Mouse (Mus musculus) brain, embryonic 14.5 days (tissue): ENCODE data around the gene Dcun1d3.

Experiments
- CTCF ChIP-seq: fragments of 200-500 bp; IDR thresholded peaks from 2 replicates; pipeline ENCODE4 v1.5.1; 2012; ENCODE audit warnings: inconsistent platforms, mild to moderate bottlenecking, moderate library complexity, borderline replicate concordance; ENCODE audit not compliant: insufficient read depth, insufficient read length; ENCODE audit errors: extremely low read depth
- POLR2A ChIP-seq: fragments of 200-500 bp; IDR thresholded peaks from 2 replicates; pipeline ENCODE4 v1.6.1; 2012; ENCODE audit warnings: mild to moderate bottlenecking, inconsistent platforms, borderline replicate concordance; ENCODE audit not compliant: poor library complexity, insufficient read depth, insufficient read length, severe bottlenecking; ENCODE audit errors: extremely low read depth

- TF ChIP-seq POLR2A (no peak), CTCF (no peak)
Observed at GRCm38 (mm10) chr7:119841820-119842449, 54.2 kb downstream of the Dcun1d3 start.
